Mouse (Mus musculus): ENCODE data around the gene Slc52a3. TPM values are rescaled to one million over a fixed set of nuclear protein-coding genes. Genes with fewer than 3 reads are reported as not detected.

The Slc52a3 gene
- polyA plus RNA-seq, 1 experiment from 2014 or later: 0.03 TPM

GRCm38 (mm10) chr2:151963319-151963718 lies 33.0 kb upstream of the Slc52a3 start:
- in situ Hi-C loops (cut with MboI; ENCODE audit: low pct_unique_long_range_greater_than_20kb): no loop called here
- DNase-seq (ENCODE audit: low read depth, low spot score) (no peak), ATAC-seq (no peak)
- no peak for TF ChIP-seq CTCF (IDR thresholded peaks at IDR 0.05)
- ChIA-PET POLR2A (interaction anchor here (0.9 to 2.0 kb wide), 3 partner anchors 13 to 48 kb away, joined by 3 to 6 read pairs (median 3); partner anchors contain the start of gene Fam110a), CTCF (no interaction called here)
- no peaks in the 10 kb centered on the region for H3K27me3 ChIP-seq

DNA sequence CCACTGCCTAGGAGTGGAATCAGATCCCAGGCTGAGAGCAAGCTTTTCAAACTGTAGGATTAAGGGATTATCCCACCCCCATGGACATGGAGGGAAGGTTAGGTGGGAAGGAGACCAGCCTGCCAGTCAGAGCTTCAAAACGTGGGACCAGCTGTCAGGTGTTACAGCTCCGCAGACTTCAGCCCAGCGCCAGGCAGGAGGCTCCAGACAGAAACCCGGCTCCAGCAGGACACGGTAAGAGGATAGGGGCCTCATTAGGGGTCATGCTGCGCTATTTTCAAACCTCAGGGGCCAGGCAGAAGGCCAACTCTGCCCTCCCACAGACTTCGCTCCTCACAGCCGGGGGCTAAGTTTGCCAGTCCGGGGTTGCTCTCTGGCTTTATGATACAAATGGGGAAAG lies 32.3 kb upstream of the Slc52a3 start:
- DNase-seq (ENCODE audit: low read depth, low spot score) (no peak), ATAC-seq (no peak)
- CTCF ChIA-PET: interaction anchor here (1.0 to 1.5 kb wide), 3 partner anchors 10 to 33 kb away, joined by 3 to 7 read pairs (median 5); no protein-coding TSS in a partner anchor
- no peak for TF ChIP-seq CTCF (IDR thresholded peaks at IDR 0.05)
- H3K27me3 ChIP-seq: no peaks in the 10 kb centered on the region
- in situ Hi-C loops (cut with MboI; ENCODE audit: low pct_unique_long_range_greater_than_20kb): no loop called here
- POLR2A ChIA-PET: interaction anchor here (0.9 to 2.0 kb wide), 2 partner anchors 12 to 49 kb away, joined by 3 to 6 read pairs; no protein-coding TSS in a partner anchor

DNA sequence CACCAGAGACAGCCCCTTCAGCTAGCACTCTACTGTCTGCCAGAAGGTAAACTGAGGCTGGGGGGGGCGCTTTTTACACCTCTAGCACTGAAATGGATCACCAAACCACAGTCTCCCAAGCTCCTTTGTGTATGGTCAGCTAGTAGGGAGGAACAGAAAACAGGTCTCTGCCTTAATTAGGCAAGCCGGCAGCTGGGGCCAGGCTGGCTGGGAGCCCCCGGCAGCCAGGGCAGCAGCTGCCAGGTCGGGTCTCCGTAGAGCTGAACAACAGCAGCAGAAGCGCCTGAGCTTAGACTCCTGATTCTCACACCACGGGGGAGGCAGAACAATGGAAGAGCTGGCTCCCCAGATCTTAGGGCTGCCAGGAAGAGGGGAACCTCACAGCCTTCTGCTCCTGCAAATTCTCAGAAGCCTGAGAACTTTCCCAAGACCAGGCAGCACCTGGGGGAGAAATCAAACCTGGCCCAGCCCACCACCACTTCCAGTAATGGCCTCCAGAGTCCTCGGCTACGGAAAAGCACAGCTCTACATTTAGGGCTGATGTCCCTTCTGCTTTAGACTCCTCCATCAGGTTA lies 29.0 kb upstream of the Slc52a3 start:
- no peaks in the 10 kb centered on the region for H3K27me3 ChIP-seq
- ATAC-seq: no peak
- CTCF ChIA-PET: no interaction called here
- in situ Hi-C loops (cut with MboI; ENCODE audit: low pct_unique_long_range_greater_than_20kb): no loop called here
- no peak for DNase-seq (ENCODE audit: low read depth, low spot score)
- no peak for TF ChIP-seq CTCF (IDR thresholded peaks at IDR 0.05)
- POLR2A ChIA-PET: interaction anchor here (0.6 kb wide), 1 partner anchor 9 kb away, joined by 4 read pairs; no protein-coding TSS in a partner anchor

DNA sequence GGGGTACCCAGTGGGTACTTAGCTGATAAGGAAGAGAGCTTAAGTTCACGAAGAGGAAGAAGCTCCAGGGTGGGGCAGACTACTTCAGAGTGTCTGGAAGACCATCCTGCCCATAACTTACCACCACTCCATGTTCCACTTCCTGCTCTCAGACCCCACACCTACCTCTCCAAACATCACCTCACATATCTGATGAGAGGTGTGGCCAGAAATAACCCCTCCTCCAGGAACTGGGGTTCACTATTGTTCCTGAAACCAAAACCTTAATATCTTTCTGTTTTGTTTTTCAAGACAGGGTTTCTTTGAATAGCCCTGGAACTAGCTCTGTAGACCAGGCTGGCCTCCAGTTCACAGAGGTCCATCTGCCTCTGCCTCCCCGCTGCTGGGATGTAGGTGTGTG lies 28.5 kb upstream of the Slc52a3 start:
- CTCF ChIA-PET: no interaction called here
- no peak for TF ChIP-seq CTCF (IDR thresholded peaks at IDR 0.05)
- POLR2A ChIA-PET: no interaction called here
- ATAC-seq (no peak), DNase-seq (ENCODE audit: low read depth, low spot score) (no peak)
- in situ Hi-C loops (cut with MboI; ENCODE audit: low pct_unique_long_range_greater_than_20kb): no loop called here
- H3K27me3 ChIP-seq: no peaks in the 10 kb centered on the region

GRCm38 (mm10) chr2:151968451-151968850 lies 27.9 kb upstream of the Slc52a3 start:
- ChIA-PET POLR2A (no interaction called here), CTCF (no interaction called here)
- in situ Hi-C loops (cut with MboI; ENCODE audit: low pct_unique_long_range_greater_than_20kb): no loop called here
- ATAC-seq (no peak), DNase-seq (ENCODE audit: low read depth, low spot score) (no peak)
- H3K27me3 ChIP-seq: no peaks in the 10 kb centered on the region
- no peak for TF ChIP-seq CTCF (IDR thresholded peaks at IDR 0.05)

DNA sequence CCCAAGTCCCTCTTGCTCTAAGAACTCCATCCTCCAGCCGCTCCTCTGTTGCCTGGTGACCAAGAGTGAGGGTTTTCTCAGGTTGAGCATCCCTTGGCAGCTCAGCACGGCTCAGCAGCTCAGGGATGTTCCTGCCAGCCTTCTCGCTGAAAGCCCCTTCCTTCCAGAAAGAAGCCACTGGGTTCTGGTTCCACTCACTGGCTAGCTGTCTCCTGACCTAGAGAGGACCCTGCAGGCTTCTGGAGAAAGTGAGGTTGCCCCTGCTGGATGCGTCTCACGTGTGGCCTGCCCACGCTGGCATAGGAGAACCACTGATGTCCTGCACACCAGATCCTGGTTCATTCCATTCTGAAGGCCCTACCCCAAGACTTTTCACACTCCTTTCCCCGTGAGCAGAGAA lies 27.3 kb upstream of the Slc52a3 start:
- H3K27me3 ChIP-seq: no peaks in the 10 kb centered on the region
- ATAC-seq: no peak
- CTCF ChIA-PET: no interaction called here
- POLR2A ChIA-PET: no interaction called here
- DNase-seq (ENCODE audit: low read depth, low spot score): no peak
- in situ Hi-C loops (cut with MboI; ENCODE audit: low pct_unique_long_range_greater_than_20kb): no loop called here
- no peak for TF ChIP-seq CTCF (IDR thresholded peaks at IDR 0.05)

DNA sequence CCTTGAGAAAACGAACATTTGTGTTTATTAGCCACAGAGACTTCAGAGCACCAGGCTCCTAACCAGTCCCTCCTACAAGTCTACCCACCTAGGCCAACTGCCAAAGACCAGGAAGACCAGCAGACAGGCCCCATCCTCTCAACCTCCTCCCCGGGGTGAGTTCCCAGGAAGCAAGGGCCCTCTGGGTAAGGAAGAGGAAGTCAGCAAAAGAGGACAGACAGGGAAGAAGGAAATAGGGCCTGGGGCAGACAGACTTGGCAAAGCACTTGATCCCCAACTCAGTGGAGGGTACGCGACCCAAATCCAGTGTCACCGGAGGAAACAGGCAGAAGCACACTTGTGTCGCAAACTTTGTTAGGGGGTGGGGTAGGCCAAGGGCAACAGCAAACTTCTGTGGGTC lies 26.9 kb upstream of the Slc52a3 start:
- no peak for DNase-seq (ENCODE audit: low read depth, low spot score)
- ATAC-seq: no peak
- no peaks in the 10 kb centered on the region for H3K27me3 ChIP-seq
- POLR2A ChIA-PET: no interaction called here
- TF ChIP-seq CTCF (IDR thresholded peaks at IDR 0.05): no peak
- CTCF ChIA-PET: no interaction called here
- in situ Hi-C loops (cut with MboI; ENCODE audit: low pct_unique_long_range_greater_than_20kb): no loop called here

GRCm38 (mm10) chr2:151970191-151971172 lies 25.8 kb upstream of the Slc52a3 start:
- ATAC-seq: no peak
- no peak for DNase-seq (ENCODE audit: low read depth, low spot score)
- TF ChIP-seq CTCF (IDR thresholded peaks at IDR 0.05): no peak
- H3K27me3 ChIP-seq: no peaks in the 10 kb centered on the region
- CTCF ChIA-PET: interaction anchor here (1.2 kb wide), 1 partner anchor 9 kb away, joined by 3 read pairs; no protein-coding TSS in a partner anchor
- POLR2A ChIA-PET: no interaction called here
- in situ Hi-C loops (cut with MboI; ENCODE audit: low pct_unique_long_range_greater_than_20kb): no loop called here

DNA sequence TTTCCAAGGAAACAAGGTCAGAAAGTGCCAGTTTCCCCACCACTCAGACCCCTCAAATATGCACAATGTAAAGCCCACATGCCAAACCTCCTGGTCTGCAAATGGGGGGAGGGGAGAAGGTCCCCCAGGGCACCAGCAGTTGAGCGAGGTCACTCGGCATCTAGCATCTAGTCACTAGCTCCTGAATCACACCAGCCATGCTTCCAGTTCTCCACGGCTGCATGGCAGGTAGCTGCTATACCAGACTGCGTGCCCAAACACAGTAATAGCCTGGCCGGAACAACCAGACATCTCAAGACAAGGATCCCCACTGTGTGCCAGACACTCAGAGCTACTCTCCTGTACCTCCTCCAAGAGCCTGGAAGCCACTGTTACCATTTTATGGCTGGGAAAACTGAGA lies 24.6 kb upstream of the Slc52a3 start:
- no peak for TF ChIP-seq CTCF (IDR thresholded peaks at IDR 0.05)
- ChIA-PET CTCF (interaction anchor here (1.0 to 1.2 kb wide), 2 partner anchors 11 kb away, joined by 3 read pairs; no protein-coding TSS in a partner anchor), POLR2A (no interaction called here)
- no peak for ATAC-seq
- DNase-seq (ENCODE audit: low read depth, low spot score): no peak
- in situ Hi-C loops (cut with MboI; ENCODE audit: low pct_unique_long_range_greater_than_20kb): no loop called here
- no peaks in the 10 kb centered on the region for H3K27me3 ChIP-seq

- CTCF ChIA-PET: interaction anchor here (1.0 kb wide), 1 partner anchor 10 kb away, joined by 3 read pairs; no protein-coding TSS in a partner anchor
- no peak for ATAC-seq
- no peaks in the 10 kb centered on the region for H3K27me3 ChIP-seq
- POLR2A ChIA-PET: no interaction called here
- TF ChIP-seq CTCF (IDR thresholded peaks at IDR 0.05): no peak
- DNase-seq (ENCODE audit: low read depth, low spot score): no peak
- in situ Hi-C loops (cut with MboI; ENCODE audit: low pct_unique_long_range_greater_than_20kb): no loop called here
Measured at GRCm38 (mm10) chr2:151972880-151973594, 23.3 kb upstream of the Slc52a3 start.

All from Patski (cell line).